Mouse (Mus musculus) heart, postnatal 25 days (tissue): ENCODE data around the gene Hck. TPM values are rescaled to one million over a fixed set of nuclear protein-coding genes. Genes with fewer than 3 reads are reported as not detected.

ENCODE experiments used
- DNase-seq: peaks from one replicate; pipeline ENCODE4 v3.0.0; 2022; ENCODE audit warnings: low spot score
- intact Hi-C: fragments of 180-260 bp; cut with DNase I; formaldehyde crosslinking; loops from one replicate; pipeline ENCODE4 v1.15.1; 2025
- total RNA-seq, 2 experiments: library from RNA; stranded (reverse); gene quantifications; 2 replicates each; pipeline ENCODE4 v1.2.3; 2021

Gene Hck
- total RNA-seq, 2 experiments from 2014 or later = 1.1 to 1.4 TPM

DNA sequence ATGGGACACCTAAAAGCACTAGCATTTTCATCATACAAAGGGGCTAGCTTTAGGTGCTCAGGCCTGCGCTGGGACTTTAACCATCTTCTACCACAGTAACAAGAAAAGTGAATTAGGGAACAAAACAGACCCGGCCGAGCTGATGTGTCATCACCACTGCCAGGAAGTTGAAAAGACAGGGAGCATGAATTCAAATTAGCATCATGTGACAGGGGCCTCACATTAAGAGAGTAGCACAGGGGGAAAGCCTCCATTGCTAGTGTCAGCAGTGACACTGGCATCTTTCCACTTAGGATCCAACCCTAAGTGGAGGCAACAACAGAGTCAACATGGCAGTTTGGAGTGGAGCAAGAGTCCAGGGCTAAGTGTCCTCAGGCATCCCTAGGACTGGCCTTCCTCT is 39.0 kb downstream of the Hck start:
- no peak for DNase-seq
- intact Hi-C loops = loop anchor here (2.0 kb wide), 1 partner anchor 268 kb away; no protein-coding TSS in a partner anchor

- peak; percentile 39 for DNase-seq
- intact Hi-C loops = loop anchor here (1.0 to 2.0 kb wide), 2 partner anchors 267 to 439 kb away; no protein-coding TSS in a partner anchor
Observed at GRCm38 (mm10) chr2:153147715-153148114, 39.4 kb downstream of the Hck start.

DNA sequence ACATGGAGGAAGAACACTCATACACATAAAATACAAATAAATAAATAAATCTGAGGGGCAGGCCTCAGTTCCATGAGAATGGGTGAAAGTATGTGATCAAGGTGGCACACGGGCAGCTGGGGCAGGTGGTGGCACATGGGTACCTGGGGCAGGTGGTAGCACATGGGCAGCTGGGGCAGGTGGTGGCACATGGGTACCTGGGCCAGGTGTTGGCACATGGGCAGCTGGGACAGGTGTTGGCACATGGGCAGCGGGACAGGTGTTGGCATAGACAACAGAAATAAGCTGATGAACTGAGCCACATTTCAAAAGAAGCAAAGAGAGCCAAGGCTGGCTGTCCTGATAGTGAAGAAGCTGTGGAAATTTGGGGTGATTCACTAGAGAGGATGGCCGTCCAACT is 41.5 kb downstream of the Hck start:
- intact Hi-C loops = loop anchor here (10.0 kb wide), 1 partner anchor 295 kb away; no protein-coding TSS in a partner anchor
- DNase-seq = no peak

DNA sequence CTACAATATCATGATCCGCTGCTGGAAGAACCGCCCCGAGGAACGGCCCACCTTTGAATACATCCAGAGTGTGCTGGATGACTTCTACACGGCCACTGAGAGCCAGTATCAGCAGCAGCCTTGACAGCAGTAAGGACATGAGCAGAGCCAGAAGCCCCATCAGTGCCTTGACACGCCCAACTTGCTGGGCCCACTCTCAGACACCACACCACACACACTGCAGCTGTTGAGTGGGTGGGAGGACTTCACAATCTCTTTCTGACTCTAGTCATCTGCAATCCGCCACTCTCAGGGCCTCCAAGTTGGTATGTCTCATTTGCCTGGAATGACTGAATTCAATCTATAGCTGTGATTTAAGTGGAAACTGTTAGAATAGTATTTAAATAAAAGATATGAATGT is 42.8 kb downstream of the Hck start:
- intact Hi-C loops = loop anchor here (10.0 kb wide), 1 partner anchor 294 kb away; no protein-coding TSS in a partner anchor
- no peak for DNase-seq

DNA sequence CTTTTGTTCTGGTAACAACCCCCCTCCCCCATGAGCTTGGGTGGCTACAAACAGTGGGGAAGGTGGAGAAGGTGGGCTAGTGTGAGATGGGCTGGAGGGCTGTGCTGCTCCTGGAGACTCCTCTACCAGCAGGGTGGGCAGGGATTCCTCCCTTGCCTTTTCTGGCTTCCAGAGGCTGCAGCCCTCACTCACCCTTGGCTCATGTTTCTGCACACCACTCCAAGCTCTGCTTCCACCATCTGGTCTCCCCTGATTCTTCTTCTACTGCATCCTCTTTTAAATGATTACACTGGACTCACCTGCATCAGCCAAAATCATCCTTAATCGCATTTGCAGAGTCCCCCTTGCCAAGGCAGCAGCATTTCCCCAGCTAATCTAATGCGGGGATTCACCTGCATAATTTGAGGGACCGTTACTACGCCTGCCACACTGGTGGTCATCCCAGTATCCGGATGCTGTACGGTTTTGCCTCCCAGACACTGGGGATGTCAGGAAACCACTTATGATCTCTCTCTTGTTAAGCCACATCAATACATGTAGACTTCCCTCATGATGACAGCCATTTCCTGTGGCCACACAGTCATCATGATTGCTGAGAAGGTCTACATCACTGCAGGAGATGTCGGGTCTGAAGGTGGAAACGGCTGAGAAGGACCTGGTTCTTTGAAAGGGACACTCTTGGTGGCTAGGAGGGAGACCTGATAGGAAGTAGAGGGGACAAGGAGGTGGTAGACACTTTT is 43.8 kb downstream of the Hck start:
- no peak for DNase-seq
- intact Hi-C loops = loop anchor here (10.0 kb wide), 1 partner anchor 293 kb away; no protein-coding TSS in a partner anchor

DNA sequence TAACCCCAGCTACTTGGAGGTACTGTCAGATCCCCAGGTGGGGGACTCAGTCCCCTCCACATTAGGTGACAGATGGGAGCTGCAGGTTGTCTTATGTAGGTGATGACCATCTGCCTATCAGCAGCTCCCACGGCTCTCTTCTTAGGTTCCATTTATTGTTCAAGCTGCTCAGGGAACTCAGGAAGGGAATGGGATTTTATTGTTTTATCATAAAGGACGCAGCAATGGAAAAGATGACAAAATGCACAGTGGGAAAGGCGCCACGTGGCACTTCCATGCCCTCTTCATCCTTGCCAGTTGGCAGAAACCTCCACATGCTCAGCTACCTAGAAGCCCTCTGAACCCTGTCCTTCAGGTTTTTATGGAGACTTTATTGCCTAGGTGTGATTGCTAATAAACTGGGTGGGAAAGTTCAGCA is 44.8 kb downstream of the Hck start:
- DNase-seq = no peak
- intact Hi-C loops = loop anchor here (10.0 kb wide), 1 partner anchor 292 kb away; no protein-coding TSS in a partner anchor

DNA sequence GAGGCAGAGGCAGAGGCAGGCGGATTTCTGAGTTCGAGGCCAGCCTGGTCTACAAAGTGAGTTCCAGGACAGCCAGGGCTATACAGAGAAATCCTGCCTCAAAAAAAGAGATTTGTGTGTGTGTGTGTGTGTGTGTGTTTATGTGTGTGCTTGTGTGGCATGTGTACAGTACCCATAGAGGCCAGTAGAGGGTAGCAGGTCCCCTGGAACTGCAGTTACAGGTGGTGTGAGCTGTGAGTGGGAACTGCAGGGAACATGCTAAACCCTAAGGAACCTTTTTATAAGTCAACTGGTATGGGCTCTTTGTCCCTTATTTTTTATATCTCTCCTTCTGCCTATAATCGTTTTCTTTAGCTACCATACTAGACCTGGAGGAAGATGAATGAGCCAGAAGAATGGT is 49.0 kb downstream of the Hck start:
- DNase-seq = no peak
- intact Hi-C loops = loop anchor here (5.0 to 10.0 kb wide), 2 partner anchors 288 to 305 kb away; no protein-coding TSS in a partner anchor

DNA sequence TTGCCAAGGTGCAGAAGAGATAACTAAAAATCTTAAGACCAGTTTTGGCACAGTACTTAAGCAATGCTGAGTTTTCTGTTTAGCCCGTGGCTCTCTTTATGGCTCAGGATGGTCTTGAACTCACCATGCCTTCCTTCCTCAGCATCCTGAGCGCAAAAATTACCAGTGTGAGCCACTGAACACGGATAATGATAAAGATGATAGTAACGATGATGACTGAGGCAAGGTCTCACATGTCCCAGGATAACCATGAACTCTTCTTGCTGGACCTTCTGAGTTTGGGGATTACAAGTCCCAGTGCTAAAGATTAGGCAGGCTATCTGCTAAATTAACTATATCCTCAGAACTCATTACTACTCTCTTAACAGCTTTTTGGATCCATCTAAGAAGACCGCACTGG is 51.9 kb downstream of the Hck start:
- intact Hi-C loops = loop anchor here (5.0 kb wide), 1 partner anchor 82 kb away; the partner anchor contains the start of genes Plagl2 and Pofut1
- no peak for DNase-seq

DNA sequence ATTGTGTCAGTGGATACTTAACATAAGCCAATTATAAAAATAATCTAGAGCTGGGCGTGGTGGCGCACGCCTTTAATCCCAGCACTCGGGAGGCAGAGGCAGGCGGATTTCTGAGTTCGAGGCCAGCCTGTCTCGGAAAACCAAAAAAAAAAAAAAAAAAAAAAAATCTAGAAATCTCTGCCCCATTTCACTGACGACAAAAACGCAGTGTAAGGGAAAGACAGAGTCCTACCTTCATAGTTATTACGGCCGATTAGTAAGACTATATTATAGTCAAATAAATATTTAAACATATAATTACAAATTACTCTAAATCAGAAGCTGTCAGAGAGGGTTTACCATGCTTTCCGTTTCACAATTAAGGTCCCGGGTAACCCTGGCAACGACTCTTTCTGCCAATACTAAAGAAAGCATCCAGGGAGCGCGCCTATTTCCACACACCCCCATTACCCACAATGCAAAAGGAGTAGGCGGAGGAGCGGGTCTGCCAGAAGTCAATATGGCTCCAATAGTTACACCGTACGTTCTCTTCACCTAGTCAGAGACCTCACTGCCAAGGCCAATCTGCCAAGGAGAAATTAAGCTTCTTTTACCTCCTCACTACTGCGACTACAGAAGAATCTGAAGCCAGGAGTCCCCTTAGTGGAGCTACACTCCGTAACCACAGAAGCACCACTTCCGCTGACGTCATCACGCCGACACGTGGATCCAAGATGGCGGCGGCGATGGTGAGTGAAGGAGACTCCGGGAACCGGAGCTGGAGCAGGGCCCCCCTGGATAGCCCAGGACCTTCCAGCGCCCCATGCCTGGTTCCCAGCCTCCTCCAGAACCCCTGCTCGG is 52.8 kb downstream of the Hck start, which contains the start of gene Tm9sf4:
Gene Tm9sf4, plus strand, starts transcription at position 460 of the 840 bp plus-strand sequence.
- intact Hi-C loops = loop anchor here (5.0 kb wide), 1 partner anchor 81 kb away; the partner anchor contains the start of genes Plagl2 and Pofut1
- DNase-seq = peak; percentile 81

- intact Hi-C loops = loop anchor here (5.0 kb wide), 1 partner anchor 81 kb away; the partner anchor contains the start of genes Plagl2 and Pofut1
- no peak for DNase-seq
Observed at GRCm38 (mm10) chr2:153161684-153162080, 53.4 kb downstream of the Hck start.

- intact Hi-C loops = no loop called here
- no peak for DNase-seq
Observed at GRCm38 (mm10) chr2:153167136-153167535, 58.9 kb downstream of the Hck start.

GRCm38 (mm10) chr2:153168134-153168820 is 60.0 kb downstream of the Hck start:
- intact Hi-C loops = no loop called here
- no peak for DNase-seq

GRCm38 (mm10) chr2:153170490-153171224 is 62.4 kb downstream of the Hck start:
- DNase-seq = no peak
- intact Hi-C loops = no loop called here

- intact Hi-C loops = no loop called here
- DNase-seq = no peak
Observed at GRCm38 (mm10) chr2:153171966-153172365, 63.7 kb downstream of the Hck start.

GRCm38 (mm10) chr2:153175995-153176570 is 67.8 kb downstream of the Hck start:
- DNase-seq = no peak
- intact Hi-C loops = no loop called here

- DNase-seq = no peak
- intact Hi-C loops = no loop called here
Observed at GRCm38 (mm10) chr2:153177188-153177587, 68.9 kb downstream of the Hck start.

- no peak for DNase-seq
- intact Hi-C loops = no loop called here
Observed at GRCm38 (mm10) chr2:153179126-153179860, 71.0 kb downstream of the Hck start.

DNA sequence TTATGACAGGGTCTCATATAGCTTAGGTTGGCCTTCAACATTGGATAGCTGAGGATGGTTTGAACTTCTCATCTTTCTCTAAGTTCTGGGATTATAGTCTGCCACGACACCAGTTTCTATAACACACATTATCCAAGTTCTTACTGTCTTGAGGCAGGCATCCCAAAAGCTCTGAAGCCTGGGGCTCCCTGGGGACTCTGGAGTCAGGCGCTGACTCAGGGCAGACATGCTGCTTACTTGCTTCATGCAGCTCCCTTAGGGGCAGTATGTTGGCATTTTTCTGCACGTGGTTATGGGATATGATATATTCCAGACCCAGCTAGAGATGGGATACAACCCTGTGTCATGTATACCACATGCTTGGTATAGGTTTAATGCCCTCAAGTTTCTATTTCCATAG is 71.7 kb downstream of the Hck start:
- no peak for DNase-seq
- intact Hi-C loops = no loop called here
